Mouse (Mus musculus) thymus, postnatal 4 days (tissue): ENCODE data around the gene Ccdc65.

Source experiments
- DNase-seq: peaks from one replicate; pipeline ENCODE4 v3.0.0; 2021

The Ccdc65 gene

DNA sequence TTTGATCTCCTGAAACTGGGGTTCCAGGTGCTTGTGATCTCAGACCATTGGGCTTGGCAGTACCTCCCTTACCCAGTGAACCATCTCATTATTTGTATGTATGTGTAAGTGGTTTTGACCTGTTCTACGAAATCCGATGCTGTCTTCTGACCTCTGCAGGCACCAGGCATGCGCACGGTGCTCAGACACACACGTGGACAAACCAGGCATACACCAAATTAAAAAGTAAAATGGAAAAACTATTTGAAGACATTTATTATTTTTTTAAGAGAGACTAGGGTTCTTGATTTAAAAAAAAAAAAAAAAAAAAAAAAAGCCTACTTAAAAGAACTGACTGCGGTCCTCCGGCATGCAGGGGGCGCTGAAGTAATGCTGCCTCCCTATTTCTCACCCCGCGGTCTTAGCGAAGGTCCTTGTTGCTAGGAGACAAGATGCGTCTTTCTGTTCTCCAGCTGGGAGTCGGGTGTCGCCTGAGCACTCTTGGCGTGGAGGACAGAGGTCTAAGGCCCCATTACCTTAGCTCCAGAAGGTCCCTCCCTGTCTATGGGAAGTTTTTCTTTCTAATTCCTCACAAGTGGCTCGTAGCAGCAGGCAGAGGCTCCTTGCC, at the start of gene Ccdc65:
TSS of gene Ccdc65 (plus strand) at position 442 of the 607 bp plus-strand sequence.
- DNase-seq: peak; percentile 86

DNA sequence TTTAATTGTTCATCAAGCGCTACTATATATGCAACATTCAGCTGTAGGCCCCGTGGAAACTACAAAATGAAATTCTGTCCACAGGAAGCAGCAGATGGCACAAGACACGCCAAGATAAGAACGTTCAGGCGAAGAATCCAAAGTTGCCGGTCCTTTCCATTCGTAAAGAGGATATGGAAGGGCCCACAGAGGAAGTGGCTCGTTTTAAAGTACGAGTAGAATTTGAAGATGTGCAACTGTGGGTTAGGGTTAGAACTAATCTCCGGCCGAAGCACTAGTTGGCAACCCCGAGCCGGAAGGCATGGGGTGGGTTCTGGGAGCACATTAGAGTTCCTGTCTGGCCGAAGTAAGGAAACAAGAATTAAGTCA, 45.8 kb upstream of the Ccdc65 start:
- no peak for DNase-seq

GRCm38 (mm10) chr15:98662567-98663545, 45.2 kb upstream of the Ccdc65 start, which contains the start of gene Ddx23:
Gene Ddx23, minus strand, starts transcription at chr15:98662894.
- DNase-seq: peak; percentile 96

DNA sequence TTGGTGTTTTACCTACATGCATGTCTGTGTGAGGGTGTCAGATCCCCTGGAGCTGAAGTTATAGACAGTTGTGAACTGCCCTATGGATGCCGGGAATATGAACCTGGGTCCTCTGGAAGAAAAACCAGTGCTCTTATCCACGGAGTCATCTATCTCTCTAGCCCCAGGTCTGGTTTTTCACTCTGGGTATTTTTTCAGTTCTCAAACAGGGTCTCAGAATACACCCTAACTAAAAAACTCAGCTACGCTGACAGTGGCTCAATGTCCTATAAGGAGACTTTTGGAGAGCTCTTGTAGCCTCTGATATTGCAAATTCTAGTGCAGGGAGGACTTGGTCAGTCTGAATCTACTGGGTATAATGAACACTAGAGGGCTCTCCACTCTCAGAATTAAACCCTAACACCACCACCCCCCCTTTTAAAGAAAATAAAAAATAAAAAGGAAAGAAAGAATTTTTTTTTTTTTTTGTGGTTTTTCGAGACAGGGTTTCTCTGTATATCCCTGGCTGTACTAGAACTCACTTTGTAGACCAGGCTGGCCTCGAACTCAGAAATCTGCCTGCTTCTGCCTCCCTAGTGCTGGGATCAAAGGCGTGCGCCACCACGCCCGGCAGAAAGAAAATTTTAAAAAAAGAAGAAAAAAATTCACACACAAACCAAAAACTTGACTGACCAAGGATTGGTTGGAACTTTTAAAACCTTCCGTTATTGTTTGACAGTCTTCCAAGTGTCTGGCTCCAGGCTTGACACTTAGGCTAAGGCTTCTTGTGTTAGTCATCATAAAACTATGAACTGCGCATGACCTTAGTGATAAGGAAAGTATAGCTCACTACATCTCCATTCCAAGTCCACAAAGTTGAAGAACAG, 43.7 kb upstream of the Ccdc65 start:
- DNase-seq: no peak

GRCm38 (mm10) chr15:98672592-98672991, 35.4 kb upstream of the Ccdc65 start:
- DNase-seq: no peak

GRCm38 (mm10) chr15:98673732-98674131, 34.3 kb upstream of the Ccdc65 start:
- no peak for DNase-seq

- DNase-seq: no peak
These were observed 33.6 kb upstream of the Ccdc65 start for GRCm38 (mm10) chr15:98674284-98674993.

DNA sequence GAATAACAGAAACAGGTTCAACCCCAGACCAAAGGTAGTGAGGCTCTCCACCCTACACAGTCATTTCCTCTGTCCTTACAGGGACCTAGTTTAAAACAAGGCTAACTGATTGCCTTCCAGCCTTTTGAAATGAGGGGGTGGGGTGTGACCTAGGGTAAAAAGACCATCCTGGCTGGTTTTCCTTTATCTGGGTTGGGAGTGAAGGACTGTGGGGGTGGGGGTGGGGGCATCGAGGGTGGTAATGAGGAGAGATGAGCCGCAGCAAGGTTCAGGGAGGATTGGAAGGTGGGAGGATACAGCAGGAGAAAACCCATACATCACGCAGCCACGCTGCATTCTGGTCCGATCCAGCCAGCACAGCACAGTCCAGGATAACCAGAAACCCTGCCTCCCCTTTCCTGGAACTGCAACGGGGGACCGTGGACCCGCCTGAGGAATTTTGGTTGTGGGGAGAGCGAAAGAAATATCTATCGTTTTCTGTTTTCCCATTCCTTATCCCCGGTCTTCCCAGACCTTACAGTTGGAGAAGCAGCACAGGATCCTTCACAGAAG, 32.9 kb upstream of the Ccdc65 start:
- no peak for DNase-seq

GRCm38 (mm10) chr15:98675634-98676250, 32.3 kb upstream of the Ccdc65 start:
- peak; percentile 25 for DNase-seq

DNA sequence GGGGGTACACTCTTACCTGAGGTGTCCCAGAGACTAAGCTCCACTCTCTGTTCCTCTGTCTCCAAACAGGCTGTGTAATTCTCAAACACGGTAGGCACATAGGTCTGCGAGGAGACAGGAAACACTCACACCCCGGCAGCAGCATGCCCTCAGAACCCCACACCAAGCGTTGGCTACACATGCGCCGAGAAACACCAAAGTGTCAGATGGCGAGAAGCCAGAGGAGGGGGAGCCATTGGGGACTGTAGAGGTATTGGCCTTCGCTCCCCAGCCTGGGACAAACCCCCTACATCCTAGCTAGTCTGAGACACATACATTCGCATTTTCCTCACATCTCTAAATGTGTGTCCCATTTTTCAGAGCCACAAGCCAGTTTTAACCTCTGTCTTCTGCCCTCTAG, 31.5 kb upstream of the Ccdc65 start:
- peak; percentile 53 for DNase-seq

GRCm38 (mm10) chr15:98676940-98677728, 30.9 kb upstream of the Ccdc65 start, which contains the start of gene Rnd1:
Gene Rnd1, minus strand, starts transcription at chr15:98677461.
- DNase-seq: peak; percentile 70

DNA sequence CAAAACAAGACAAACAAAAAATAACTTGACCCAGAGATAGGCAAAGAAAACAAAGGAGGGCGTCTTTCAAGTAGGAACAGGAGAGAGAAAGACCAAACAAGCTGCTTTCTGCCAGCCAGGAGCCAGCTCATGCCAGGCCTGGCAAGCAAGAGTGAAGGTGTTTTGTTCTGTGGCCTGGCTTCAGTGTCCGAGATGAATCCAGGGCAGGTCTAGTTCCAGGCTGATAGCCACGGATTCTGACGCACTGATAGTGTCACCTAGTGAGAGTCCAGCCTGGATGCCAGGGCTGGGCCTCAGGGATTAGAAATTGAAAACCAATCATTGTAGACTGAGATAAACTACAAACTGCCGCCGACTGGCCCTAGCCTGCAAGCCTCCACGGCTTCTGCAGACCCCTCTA, 30.0 kb upstream of the Ccdc65 start:
- DNase-seq: no peak

DNA sequence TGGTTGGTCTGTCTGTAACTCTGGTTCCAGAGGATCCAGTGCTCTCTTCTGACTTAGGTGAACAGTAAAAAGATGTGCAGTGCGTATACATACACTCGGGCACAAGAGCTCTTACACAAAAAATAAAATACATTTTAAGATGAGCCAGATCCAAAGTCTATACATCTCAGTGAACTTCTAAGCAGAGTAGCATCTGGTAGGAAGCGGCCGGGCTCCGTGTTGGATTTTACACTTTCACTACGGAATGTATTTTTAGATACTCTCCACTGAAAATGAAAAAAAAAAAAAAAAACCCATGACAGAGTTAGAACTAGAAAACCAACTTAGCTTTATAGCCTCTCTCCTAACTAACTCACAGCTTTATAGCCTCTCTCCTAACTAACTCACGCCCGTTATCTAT, 27.3 kb upstream of the Ccdc65 start:
- DNase-seq: no peak

GRCm38 (mm10) chr15:98681633-98682032, 26.4 kb upstream of the Ccdc65 start:
- no peak for DNase-seq

GRCm38 (mm10) chr15:98683177-98683576, 24.8 kb upstream of the Ccdc65 start:
- no peak for DNase-seq

GRCm38 (mm10) chr15:98683746-98684145, 24.3 kb upstream of the Ccdc65 start:
- no peak for DNase-seq

- DNase-seq: peak; percentile 37
These were observed 22.1 kb upstream of the Ccdc65 start for GRCm38 (mm10) chr15:98685926-98686325.

DNA sequence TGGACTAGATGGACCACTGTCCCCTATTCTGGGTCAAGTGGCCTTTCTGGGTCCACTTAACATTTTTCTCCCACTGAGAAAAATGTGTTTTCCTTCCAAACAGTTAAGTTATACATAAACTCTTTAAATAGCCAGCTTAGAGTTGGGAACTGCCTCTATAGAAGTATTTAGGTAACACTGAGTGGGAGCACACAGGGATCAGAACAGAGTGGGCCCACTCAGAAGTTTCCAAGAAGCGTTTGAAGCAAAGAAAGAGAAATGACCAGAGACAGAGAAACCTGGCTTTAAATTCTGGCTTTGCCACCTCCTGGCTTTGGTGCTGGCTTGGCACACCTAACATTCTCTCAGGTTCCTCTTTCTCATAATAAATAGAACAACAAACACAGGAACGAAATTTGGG, 18.3 kb upstream of the Ccdc65 start:
- DNase-seq: no peak

DNA sequence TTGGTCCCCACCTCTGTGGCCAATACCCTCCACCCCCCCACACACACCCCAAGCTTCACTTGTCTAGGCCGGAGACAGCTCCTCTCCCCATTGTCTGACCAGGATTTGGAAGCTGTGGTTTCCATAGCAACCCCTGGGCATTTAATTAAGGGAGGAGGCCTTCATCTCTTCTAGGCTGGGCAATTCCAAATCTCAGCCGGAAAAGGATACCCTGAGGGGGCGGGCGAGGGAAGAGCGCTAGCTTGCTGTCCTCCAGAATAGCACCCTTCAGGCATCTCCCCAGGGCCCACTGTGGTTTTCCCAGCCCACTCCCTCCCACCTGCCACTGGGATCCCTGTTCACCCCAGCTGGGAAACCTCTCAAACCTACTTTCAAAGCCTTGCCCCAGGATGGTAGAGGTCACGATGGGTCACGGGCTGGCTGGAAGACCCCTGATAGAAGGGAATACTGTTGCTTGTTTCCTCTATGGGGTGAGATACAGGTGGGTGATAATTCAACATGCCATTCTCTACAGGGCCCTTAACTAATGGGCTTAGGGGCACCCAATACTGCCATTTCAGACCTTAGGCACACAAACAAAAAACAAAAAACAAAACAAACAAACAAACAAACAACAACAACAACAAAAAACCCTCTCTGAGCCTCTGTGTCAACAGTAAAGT, 16.4 kb upstream of the Ccdc65 start:
- DNase-seq: no peak

GRCm38 (mm10) chr15:98692171-98692715, 15.8 kb upstream of the Ccdc65 start:
- DNase-seq: no peak
